Mouse (Mus musculus) megakaryocyte, embryonic 14.5 days (primary cell): ENCODE measurements around the gene Slc25a29.

Experiments
- FLI1 ChIP-seq: IDR thresholded peaks from 2 replicates; pipeline ENCODE4 v1.6.1; 2012; ENCODE audit warnings: low read length, inconsistent platforms, mixed read lengths
- GATA1 ChIP-seq: IDR thresholded peaks from 3 replicates; pipeline ENCODE4 v1.6.1; 2012; ENCODE audit warnings: mixed read lengths, low read length, inconsistent platforms, borderline replicate concordance

DNA sequence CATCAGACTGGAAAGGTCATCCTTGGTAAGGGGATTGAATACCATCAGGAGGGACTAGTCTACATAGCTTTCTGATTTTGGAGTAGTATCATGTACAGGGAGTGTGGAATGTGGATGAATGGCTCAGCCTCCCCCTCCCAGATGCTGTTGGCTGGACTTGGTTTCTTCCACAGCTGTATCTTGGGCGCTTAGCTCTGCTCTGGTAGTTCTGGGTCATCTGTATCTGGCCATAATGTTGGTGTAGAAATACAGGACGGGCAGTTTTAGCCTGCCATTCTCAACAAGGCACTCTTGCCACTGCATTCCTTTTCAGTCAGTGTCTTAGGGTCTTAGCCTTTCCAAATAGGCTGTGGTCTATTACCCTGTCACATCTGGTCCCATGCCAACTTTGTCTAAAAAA lies 34.1 kb downstream of the Slc25a29 start:
- TF ChIP-seq GATA1 (no peak), FLI1 (no peak)
